Mouse (Mus musculus): ENCODE results near the gene Xntrpc. TPM values are rescaled to one million over a fixed set of nuclear protein-coding genes. Genes with fewer than 3 reads are reported as not detected.
"Not testable (repeated sequence)": the region's sequence is repeated elsewhere in the genome, so short reads cannot be mapped to it uniquely, and the experiment has no call there.

Gene Xntrpc
- total and polyA plus RNA-seq, 2 experiments from 2014 or later, result 0.40 to 0.47 TPM

GRCm38 (mm10) chr7:102023821-102024220 lies 41.7 kb upstream of the Xntrpc start:
- TF ChIP-seq CTCF (IDR thresholded peaks at IDR 0.05; ENCODE audit: low read depth), result no peak
- H3K9me3 ChIP-seq (ENCODE audit: low read length), result no peaks in the 10 kb centered on the region
- ATAC-seq (no peak), DNase-seq (ENCODE audit: low spot score) (no peak)
- WGBS, result 93% methylated on average over 9 of the region's 9 CpGs
- no peaks in the 10 kb centered on the region for H3K4me1 ChIP-seq (ENCODE audit: insufficient read depth, low read length)
- H3K36me3 ChIP-seq (ENCODE audit: insufficient read depth, low read length), result peaks cover 48% of the 10 kb centered on the region
- no peak overlapping the region for H3K9ac ChIP-seq (replicated peaks; ENCODE audit: low read length)
- no peak overlapping the region for H3K27ac ChIP-seq
- no peak overlapping the region for H3K4me3 ChIP-seq (ENCODE audit: low read length)
- H3K27me3 ChIP-seq (ENCODE audit: insufficient read depth, low read length), result no peaks in the 10 kb centered on the region
- no peak overlapping the region for H3K4me2 ChIP-seq (ENCODE audit: low read depth, low read length)

- no peak for DNase-seq (ENCODE audit: low spot score)
- H3K4me1 ChIP-seq (ENCODE audit: insufficient read depth, low read length), result no peaks in the 10 kb centered on the region
- H3K27ac ChIP-seq, result no peak overlapping the region
- H3K9me3 ChIP-seq (ENCODE audit: low read length), result no peaks in the 10 kb centered on the region
- no peak for TF ChIP-seq CTCF (IDR thresholded peaks at IDR 0.05; ENCODE audit: low read depth)
- no peak for ATAC-seq
- H3K4me3 ChIP-seq (ENCODE audit: low read length), result no peak overlapping the region
- no peak overlapping the region for H3K4me2 ChIP-seq (ENCODE audit: low read depth, low read length)
- no peaks in the 10 kb centered on the region for H3K27me3 ChIP-seq (ENCODE audit: insufficient read depth, low read length)
- H3K9ac ChIP-seq (replicated peaks; ENCODE audit: low read length), result no peak overlapping the region
- WGBS, result 91% methylated on average over 2 of the region's 2 CpGs
- H3K36me3 ChIP-seq (ENCODE audit: insufficient read depth, low read length), result peaks cover 54% of the 10 kb centered on the region
Measured at GRCm38 (mm10) chr7:102025187-102026119, 40.1 kb upstream of the Xntrpc start.

GRCm38 (mm10) chr7:102034904-102035303 lies 30.6 kb upstream of the Xntrpc start:
- Histone ChIP-seq H3K9me3 (ENCODE audit: low read length) (no peaks in the 10 kb centered on the region), H3K9ac (replicated peaks; ENCODE audit: low read length) (no peak overlapping the region), H3K27me3 (ENCODE audit: insufficient read depth, low read length) (no peaks in the 10 kb centered on the region), H3K4me3 (ENCODE audit: low read length) (no peak overlapping the region), H3K4me1 (ENCODE audit: insufficient read depth, low read length) (no peaks in the 10 kb centered on the region), H3K27ac (no peak overlapping the region), H3K36me3 (ENCODE audit: insufficient read depth, low read length) (peaks cover 53% of the 10 kb centered on the region), H3K4me2 (ENCODE audit: low read depth, low read length) (no peak overlapping the region)
- WGBS, result 91% methylated on average over 1 of the region's 1 CpGs
- ATAC-seq, result no peak
- TF ChIP-seq CTCF (IDR thresholded peaks at IDR 0.05; ENCODE audit: low read depth), result peak; percentile 35
- DNase-seq (ENCODE audit: low spot score), result no peak

- ATAC-seq (no peak), DNase-seq (ENCODE audit: low spot score) (no peak)
- Histone ChIP-seq H3K27ac (no peak overlapping the region), H3K4me2 (ENCODE audit: low read depth, low read length) (no peak overlapping the region), H3K36me3 (ENCODE audit: insufficient read depth, low read length) (peaks cover 50% of the 10 kb centered on the region), H3K9me3 (ENCODE audit: low read length) (no peaks in the 10 kb centered on the region), H3K27me3 (ENCODE audit: insufficient read depth, low read length) (no peaks in the 10 kb centered on the region), H3K9ac (replicated peaks; ENCODE audit: low read length) (no peak overlapping the region), H3K4me1 (ENCODE audit: insufficient read depth, low read length) (no peaks in the 10 kb centered on the region), H3K4me3 (ENCODE audit: low read length) (no peak overlapping the region)
- TF ChIP-seq CTCF (IDR thresholded peaks at IDR 0.05; ENCODE audit: low read depth), result no peak
- 95% methylated on average over 2 of the region's 2 CpGs for WGBS
Measured at GRCm38 (mm10) chr7:102035534-102035933, 30.0 kb upstream of the Xntrpc start.

- H3K27ac ChIP-seq, result no peak overlapping the region
- no peak overlapping the region for H3K4me2 ChIP-seq (ENCODE audit: low read depth, low read length)
- H3K36me3 ChIP-seq (ENCODE audit: insufficient read depth, low read length), result peaks cover 52% of the 10 kb centered on the region
- TF ChIP-seq CTCF (IDR thresholded peaks at IDR 0.05; ENCODE audit: low read depth), result no peak
- H3K27me3 ChIP-seq (ENCODE audit: insufficient read depth, low read length), result no peaks in the 10 kb centered on the region
- WGBS, result 97% methylated on average over 3 of the region's 3 CpGs
- no peak overlapping the region for H3K9ac ChIP-seq (replicated peaks; ENCODE audit: low read length)
- no peak for ATAC-seq
- no peaks in the 10 kb centered on the region for H3K9me3 ChIP-seq (ENCODE audit: low read length)
- H3K4me3 ChIP-seq (ENCODE audit: low read length), result no peak overlapping the region
- no peak for DNase-seq (ENCODE audit: low spot score)
- no peaks in the 10 kb centered on the region for H3K4me1 ChIP-seq (ENCODE audit: insufficient read depth, low read length)
Measured at GRCm38 (mm10) chr7:102037318-102037717, 28.2 kb upstream of the Xntrpc start.

GRCm38 (mm10) chr7:102042314-102042713 lies 23.2 kb upstream of the Xntrpc start:
- Histone ChIP-seq H3K27me3 (ENCODE audit: insufficient read depth, low read length) (no peaks in the 10 kb centered on the region), H3K4me3 (ENCODE audit: low read length) (no peak overlapping the region), H3K4me1 (ENCODE audit: insufficient read depth, low read length) (no peaks in the 10 kb centered on the region), H3K36me3 (ENCODE audit: insufficient read depth, low read length) (peaks cover 29% of the 10 kb centered on the region), H3K9ac (replicated peaks; ENCODE audit: low read length) (no peak overlapping the region), H3K27ac (no peak overlapping the region), H3K4me2 (ENCODE audit: low read depth, low read length) (no peak overlapping the region), H3K9me3 (ENCODE audit: low read length) (no peaks in the 10 kb centered on the region)
- ATAC-seq (no peak), DNase-seq (ENCODE audit: low spot score) (no peak)
- TF ChIP-seq CTCF (IDR thresholded peaks at IDR 0.05; ENCODE audit: low read depth), result no peak
- 79% methylated on average over 2 of the region's 2 CpGs for WGBS

GRCm38 (mm10) chr7:102048524-102048923 lies 17.0 kb upstream of the Xntrpc start:
- DNase-seq (ENCODE audit: low spot score); H3K9me3 ChIP-seq (ENCODE audit: low read length); H3K4me1 ChIP-seq (ENCODE audit: insufficient read depth, low read length); H3K4me3 ChIP-seq (ENCODE audit: low read length); H3K4me2 ChIP-seq (ENCODE audit: low read depth, low read length); H3K9ac ChIP-seq (replicated peaks; ENCODE audit: low read length); H3K36me3 ChIP-seq (ENCODE audit: insufficient read depth, low read length); ATAC-seq; H3K27ac ChIP-seq; H3K27me3 ChIP-seq (ENCODE audit: insufficient read depth, low read length): not testable (repeated sequence)
- 0 out of 2 replicates have a peak, but pooled peaks have one; percentile 22 for TF ChIP-seq CTCF (IDR thresholded peaks at IDR 0.05; ENCODE audit: low read depth)
